Mouse (Mus musculus): ENCODE data around the gene Gng8. TPM values are rescaled to one million over a fixed set of nuclear protein-coding genes. Genes with fewer than 3 reads are reported as not detected.

Gene Gng8
- polyA plus RNA-seq, 1 experiment from 2014 or later: 6.6 TPM

GRCm38 (mm10) chr7:16900526-16900925 is 8.9 kb downstream of the Gng8 start:
- H3K4me1 ChIP-seq: peaks cover 28% of the 10 kb centered on the region
- no peaks in the 10 kb centered on the region for H3K36me3 ChIP-seq (replicated peaks)
- no peak overlapping the region for H3K4me3 ChIP-seq
- no peaks in the 10 kb centered on the region; the same call in 1 of the 2 replicates for H3K9me3 ChIP-seq
- H3K27me3 ChIP-seq (ENCODE audit: poor library complexity, severe bottlenecking): peaks cover 23% of the 10 kb centered on the region
- H3K27ac ChIP-seq: peak overlapping the region; percentile 58
- no peak for DNase-seq (ENCODE audit: extremely low spot score, low spot score)
- WGBS: 13% methylated on average over 5 of the region's 5 CpGs

DNA sequence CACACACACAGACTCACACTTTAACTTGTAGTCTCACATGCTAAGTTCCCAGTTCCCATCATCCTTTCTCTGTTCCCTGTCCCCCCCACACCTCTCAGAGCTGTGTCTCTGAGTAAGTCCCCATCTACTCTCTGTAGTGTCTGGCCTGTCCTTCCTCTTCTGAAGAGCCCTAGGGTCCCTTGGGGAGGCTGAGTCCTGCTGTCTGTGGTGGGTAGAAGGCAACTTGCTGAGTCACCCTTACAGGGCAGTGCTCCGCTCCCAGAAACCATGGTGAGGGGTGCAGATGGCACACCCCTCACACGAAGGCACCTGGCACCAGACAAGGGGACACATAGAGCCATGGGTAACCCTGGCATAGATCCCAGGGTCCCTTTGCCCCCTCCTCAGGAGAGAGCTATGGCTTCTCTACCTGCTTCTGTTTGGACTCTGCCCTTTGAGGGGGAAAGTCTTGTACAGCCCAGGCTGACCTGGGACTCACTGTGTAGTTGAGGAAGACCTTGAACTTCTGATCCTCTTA is 11.9 kb downstream of the Gng8 start:
- Histone ChIP-seq H3K27me3 (ENCODE audit: poor library complexity, severe bottlenecking) (peaks cover 33% of the 10 kb centered on the region), H3K27ac (no peak overlapping the region), H3K4me3 (no peak overlapping the region), H3K4me1 (peaks cover 47% of the 10 kb centered on the region), H3K9me3 (no peaks in the 10 kb centered on the region), H3K36me3 (replicated peaks) (no peaks in the 10 kb centered on the region)
- WGBS: 81% methylated on average over 2 of the region's 2 CpGs
- no peak for DNase-seq (ENCODE audit: extremely low spot score, low spot score)

GRCm38 (mm10) chr7:16904120-16904675 is 12.6 kb downstream of the Gng8 start:
- no peak overlapping the region for H3K4me3 ChIP-seq
- 65% methylated on average over 9 of the region's 10 CpGs for WGBS
- H3K9me3 ChIP-seq: no peaks in the 10 kb centered on the region
- H3K36me3 ChIP-seq (replicated peaks): no peaks in the 10 kb centered on the region
- peaks cover 51% of the 10 kb centered on the region for H3K4me1 ChIP-seq
- peaks cover 38% of the 10 kb centered on the region for H3K27me3 ChIP-seq (ENCODE audit: poor library complexity, severe bottlenecking)
- DNase-seq (ENCODE audit: extremely low spot score, low spot score): no peak
- H3K27ac ChIP-seq: no peak overlapping the region

- Histone ChIP-seq H3K27ac (no peak overlapping the region), H3K9me3 (no peaks in the 10 kb centered on the region), H3K4me3 (no peak overlapping the region), H3K27me3 (ENCODE audit: poor library complexity, severe bottlenecking) (peaks cover 35% of the 10 kb centered on the region; the same call in 1 of the 2 replicates), H3K4me1 (peaks cover 42% of the 10 kb centered on the region), H3K36me3 (replicated peaks) (no peaks in the 10 kb centered on the region)
- no peak for DNase-seq (ENCODE audit: extremely low spot score, low spot score)
- 57% methylated on average over 9 of the region's 9 CpGs for WGBS
These were observed 14.0 kb downstream of the Gng8 start for GRCm38 (mm10) chr7:16905491-16906021.

DNA sequence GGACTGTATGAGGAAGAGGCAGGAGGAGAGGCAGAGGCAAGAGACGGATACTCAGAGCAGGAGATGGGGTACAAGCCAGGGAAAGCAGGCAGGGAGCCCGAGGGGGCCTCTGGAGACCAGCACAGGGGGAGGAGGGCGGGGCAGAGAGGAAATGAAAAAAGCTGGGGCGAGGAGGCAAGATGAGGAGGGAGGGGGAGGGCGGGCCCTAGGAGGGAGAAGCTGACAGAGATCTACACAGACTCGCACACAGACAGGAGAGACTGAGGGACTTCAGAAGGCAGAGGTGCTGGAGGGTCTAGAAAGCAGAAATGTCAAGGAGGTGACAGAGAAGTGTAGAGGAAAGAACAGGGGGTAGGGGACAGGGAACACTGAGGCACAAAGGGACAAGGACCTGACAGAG is 14.7 kb downstream of the Gng8 start, which contains the start of gene Ptgir:
TSS of gene Ptgir (plus strand) at position 210 of the 400 bp plus-strand sequence.
- H3K4me3 ChIP-seq: no peak within 1 kb of the TSS
- 22% methylated on average over 6 of the region's 6 CpGs for WGBS
- no peak within 1 kb of the TSS for H3K27ac ChIP-seq
- peaks cover 38% of the 10 kb centered on the region for H3K4me1 ChIP-seq
- no peaks in the 10 kb centered on the region for H3K9me3 ChIP-seq
- no peak for DNase-seq (ENCODE audit: extremely low spot score, low spot score)
- no peaks in the 10 kb centered on the region for H3K36me3 ChIP-seq (replicated peaks)
- peaks cover 32% of the 10 kb centered on the region; the same call in 1 of the 2 replicates for H3K27me3 ChIP-seq (ENCODE audit: poor library complexity, severe bottlenecking)

DNA sequence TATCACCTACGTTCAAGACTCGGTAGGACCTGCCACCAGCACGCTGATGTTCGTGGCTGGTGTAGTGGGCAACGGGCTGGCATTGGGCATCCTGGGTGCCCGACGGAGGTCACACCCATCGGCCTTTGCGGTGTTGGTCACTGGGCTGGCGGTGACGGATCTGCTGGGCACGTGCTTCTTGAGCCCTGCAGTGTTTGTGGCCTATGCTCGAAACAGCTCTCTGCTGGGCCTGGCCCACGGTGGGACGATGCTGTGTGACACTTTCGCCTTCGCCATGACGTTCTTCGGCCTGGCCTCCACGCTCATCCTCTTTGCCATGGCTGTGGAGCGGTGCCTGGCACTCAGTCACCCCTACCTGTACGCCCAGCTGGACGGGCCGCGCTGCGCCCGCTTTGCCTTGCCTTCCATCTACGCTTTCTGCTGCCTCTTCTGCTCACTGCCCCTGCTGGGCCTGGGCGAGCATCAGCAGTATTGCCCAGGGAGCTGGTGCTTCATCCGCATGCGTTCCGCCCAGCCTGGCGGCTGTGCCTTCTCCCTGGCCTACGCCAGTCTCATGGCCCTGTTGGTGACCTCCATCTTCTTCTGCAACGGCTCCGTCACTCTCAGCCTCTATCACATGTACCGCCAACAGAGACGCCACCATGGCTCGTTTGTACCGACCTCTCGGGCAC is 15.4 kb downstream of the Gng8 start:
- Histone ChIP-seq H3K9me3 (no peaks in the 10 kb centered on the region), H3K4me3 (no peak overlapping the region), H3K27ac (no peak overlapping the region), H3K36me3 (replicated peaks) (no peaks in the 10 kb centered on the region), H3K27me3 (ENCODE audit: poor library complexity, severe bottlenecking) (peaks cover 30% of the 10 kb centered on the region; the same call in 1 of the 2 replicates), H3K4me1 (peaks cover 33% of the 10 kb centered on the region)
- no peak for DNase-seq (ENCODE audit: extremely low spot score, low spot score)
- WGBS: 93% methylated on average over 41 of the region's 41 CpGs

DNA sequence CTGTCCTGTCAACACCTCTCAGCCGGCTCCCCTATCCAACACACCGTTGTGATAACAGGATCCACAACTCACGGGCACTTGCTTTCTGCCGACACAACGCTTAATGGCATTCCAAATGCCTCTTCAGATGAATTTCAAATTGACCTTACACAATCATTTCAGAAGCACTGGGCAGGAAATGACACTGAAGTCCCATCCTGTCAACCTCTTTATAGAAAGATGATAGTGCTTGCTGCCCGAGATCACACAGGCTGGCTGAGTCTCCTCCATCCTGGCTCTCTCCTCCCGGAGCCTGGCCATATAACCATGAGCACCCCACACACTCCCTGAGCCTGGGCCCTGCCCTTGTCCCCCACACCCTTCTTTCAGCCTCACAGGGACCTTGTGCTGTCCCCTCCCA is 16.3 kb downstream of the Gng8 start:
- Histone ChIP-seq H3K4me3 (no peak overlapping the region), H3K36me3 (replicated peaks) (no peaks in the 10 kb centered on the region), H3K4me1 (peaks cover 30% of the 10 kb centered on the region), H3K9me3 (no peaks in the 10 kb centered on the region), H3K27ac (no peak overlapping the region), H3K27me3 (ENCODE audit: poor library complexity, severe bottlenecking) (peaks cover 26% of the 10 kb centered on the region; the same call in 1 of the 2 replicates)
- WGBS: 85% methylated on average over 7 of the region's 7 CpGs
- DNase-seq (ENCODE audit: extremely low spot score, low spot score): no peak

- Histone ChIP-seq H3K36me3 (replicated peaks) (0 out of 2 replicates have a peak, but pooled peaks cover 4% of the 10 kb centered on the region), H3K4me3 (no peak overlapping the region), H3K9me3 (no peaks in the 10 kb centered on the region), H3K27me3 (ENCODE audit: poor library complexity, severe bottlenecking) (peaks cover 26% of the 10 kb centered on the region; the same call in 1 of the 2 replicates), H3K4me1 (peaks cover 30% of the 10 kb centered on the region), H3K27ac (no peak overlapping the region)
- WGBS: 65% methylated on average over 11 of the region's 11 CpGs
- no peak for DNase-seq (ENCODE audit: extremely low spot score, low spot score)
These were observed 16.8 kb downstream of the Gng8 start for GRCm38 (mm10) chr7:16908367-16908766.

DNA sequence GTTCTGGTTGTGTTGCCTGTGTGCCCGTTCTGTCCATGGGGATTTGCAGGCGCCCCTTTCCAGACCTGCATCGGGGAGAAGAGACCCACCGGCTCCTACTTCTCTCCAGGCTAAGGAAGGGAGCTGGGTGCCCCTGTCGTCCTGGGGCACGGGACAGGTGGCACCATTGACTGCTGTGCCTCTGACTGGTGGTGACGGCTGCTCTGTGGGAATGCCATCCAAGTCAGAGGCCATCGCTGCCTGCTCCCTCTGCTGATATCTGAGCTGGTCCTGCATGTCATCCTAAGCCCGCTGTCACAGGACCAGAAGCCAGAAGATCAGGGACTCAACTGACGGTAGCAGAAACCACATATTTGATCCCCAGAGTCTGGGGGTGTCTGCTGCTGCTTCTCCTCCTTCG is 17.3 kb downstream of the Gng8 start:
- 73% methylated on average over 11 of the region's 11 CpGs for WGBS
- H3K9me3 ChIP-seq: no peaks in the 10 kb centered on the region
- no peak for DNase-seq (ENCODE audit: extremely low spot score, low spot score)
- no peak overlapping the region for H3K27ac ChIP-seq
- H3K4me1 ChIP-seq: peaks cover 30% of the 10 kb centered on the region
- no peak overlapping the region for H3K4me3 ChIP-seq
- H3K27me3 ChIP-seq (ENCODE audit: poor library complexity, severe bottlenecking): peaks cover 26% of the 10 kb centered on the region; the same call in 1 of the 2 replicates
- peaks cover 6% of the 10 kb centered on the region for H3K36me3 ChIP-seq (replicated peaks)

DNA sequence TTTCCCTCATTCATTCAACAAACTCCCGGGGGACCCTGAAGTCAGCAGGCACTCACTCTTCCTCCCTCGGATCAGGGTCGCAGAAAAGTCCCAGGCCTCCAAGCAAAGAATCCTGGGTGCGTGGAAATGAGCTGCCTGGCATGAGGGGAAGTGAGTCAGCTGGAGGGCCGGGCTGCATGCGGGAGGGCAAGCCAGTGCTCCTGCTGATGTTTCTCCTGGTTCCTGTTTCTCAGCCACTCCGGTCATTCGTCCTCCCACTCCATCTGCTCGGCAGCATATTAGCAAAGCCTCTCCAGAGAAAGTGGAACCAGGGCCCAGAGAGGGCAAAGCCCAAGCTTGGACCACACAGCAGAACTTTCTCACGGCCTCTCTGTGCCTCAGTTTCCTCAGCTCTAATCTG is 18.3 kb downstream of the Gng8 start:
- H3K36me3 ChIP-seq (replicated peaks): peaks cover 17% of the 10 kb centered on the region
- DNase-seq (ENCODE audit: extremely low spot score, low spot score): no peak
- peaks cover 26% of the 10 kb centered on the region; the same call in 1 of the 2 replicates for H3K27me3 ChIP-seq (ENCODE audit: poor library complexity, severe bottlenecking)
- no peak overlapping the region for H3K4me3 ChIP-seq
- H3K27ac ChIP-seq: no peak overlapping the region
- WGBS: 65% methylated on average over 10 of the region's 10 CpGs
- H3K4me1 ChIP-seq: peaks cover 30% of the 10 kb centered on the region
- no peaks in the 10 kb centered on the region for H3K9me3 ChIP-seq

DNA sequence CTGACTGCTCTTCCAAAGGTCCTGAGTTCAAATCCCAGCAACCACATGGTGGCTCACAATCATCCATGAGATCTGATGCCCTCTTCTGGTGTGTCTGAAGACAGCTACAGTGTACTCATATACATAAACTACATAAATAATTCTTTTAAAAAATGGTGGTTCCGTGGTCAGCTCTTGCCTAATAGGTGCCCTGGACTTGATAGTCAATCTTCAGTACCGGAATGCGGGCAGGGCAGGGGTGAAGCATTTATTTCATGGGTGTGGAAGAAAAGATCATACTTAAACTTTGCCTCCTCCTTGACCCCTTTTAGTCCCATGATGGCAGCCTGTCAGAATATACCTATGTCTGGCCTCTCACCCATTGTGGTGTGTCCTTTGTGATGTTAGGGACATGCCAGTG is 20.3 kb downstream of the Gng8 start:
- no peak for DNase-seq (ENCODE audit: extremely low spot score, low spot score)
- no peak overlapping the region for H3K27ac ChIP-seq
- H3K36me3 ChIP-seq (replicated peaks): peaks cover 37% of the 10 kb centered on the region
- no peak overlapping the region for H3K4me3 ChIP-seq
- 96% methylated on average over 3 of the region's 3 CpGs for WGBS
- peaks cover 25% of the 10 kb centered on the region; the same call in 1 of the 2 replicates for H3K27me3 ChIP-seq (ENCODE audit: poor library complexity, severe bottlenecking)
- no peaks in the 10 kb centered on the region for H3K9me3 ChIP-seq
- peaks cover 11% of the 10 kb centered on the region for H3K4me1 ChIP-seq

DNA sequence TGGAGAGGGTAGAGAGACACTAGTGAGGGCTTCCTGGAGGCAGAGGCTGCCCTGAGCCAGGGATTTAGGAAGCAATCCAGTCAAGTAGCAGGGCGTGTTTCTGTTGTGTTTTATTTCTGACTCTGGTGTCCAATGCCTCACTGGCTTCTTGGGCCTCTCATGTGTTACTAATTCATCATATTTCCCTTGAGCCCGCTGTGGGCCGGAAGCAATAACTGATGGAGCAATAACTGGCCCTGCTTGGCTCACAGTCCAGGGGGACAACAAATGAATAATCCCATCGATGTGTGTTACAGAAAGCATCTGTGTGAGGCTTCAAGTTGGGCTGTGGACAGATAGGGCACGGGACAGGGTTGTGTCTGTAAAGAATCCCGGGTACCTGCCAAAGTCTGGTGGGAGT is 20.8 kb downstream of the Gng8 start:
- Histone ChIP-seq H3K9me3 (no peaks in the 10 kb centered on the region), H3K36me3 (replicated peaks) (peaks cover 41% of the 10 kb centered on the region), H3K27ac (no peak overlapping the region), H3K27me3 (ENCODE audit: poor library complexity, severe bottlenecking) (peaks cover 22% of the 10 kb centered on the region; the same call in 1 of the 2 replicates), H3K4me3 (no peak overlapping the region), H3K4me1 (peaks cover 10% of the 10 kb centered on the region)
- DNase-seq (ENCODE audit: extremely low spot score, low spot score): no peak
- 89% methylated on average over 6 of the region's 6 CpGs for WGBS

All from forebrain, embryonic 10.5 days (tissue).